Mouse (Mus musculus) bone marrow, adult 2 months (tissue): Measurements from ENCODE around the gene Itga9.

Experiments used
- CTCF ChIP-seq: fragments of 200-500 bp; IDR thresholded peaks from 2 replicates; pipeline ENCODE4 v1.5.1; 2011; ENCODE audit warnings: low read length, control low read depth; ENCODE audit not compliant: control insufficient read depth, insufficient read depth
- POLR2A ChIP-seq: fragments of 200-500 bp; IDR thresholded peaks from 2 replicates; pipeline ENCODE4 v1.6.1; 2011; ENCODE audit warnings: low read depth, mild to moderate bottlenecking, control low read depth, low read length, borderline replicate concordance; ENCODE audit not compliant: control insufficient read depth

- TF ChIP-seq CTCF: no peak
- TF ChIP-seq POLR2A: no peak
Measured at GRCm38 (mm10) chr9:118570865-118571264, 35.6 kb upstream of the Itga9 start.
